Mouse (Mus musculus): ENCODE data around the gene Iqch. TPM values are rescaled to one million over a fixed set of nuclear protein-coding genes. Genes with fewer than 3 reads are reported as not detected.
"Not testable (repeated sequence)": the region's sequence is repeated elsewhere in the genome, so short reads cannot be mapped to it uniquely, and the experiment has no call there.

Gene Iqch
- polyA plus RNA-seq, 2 experiments = 0.05 to 0.11 TPM

DNA sequence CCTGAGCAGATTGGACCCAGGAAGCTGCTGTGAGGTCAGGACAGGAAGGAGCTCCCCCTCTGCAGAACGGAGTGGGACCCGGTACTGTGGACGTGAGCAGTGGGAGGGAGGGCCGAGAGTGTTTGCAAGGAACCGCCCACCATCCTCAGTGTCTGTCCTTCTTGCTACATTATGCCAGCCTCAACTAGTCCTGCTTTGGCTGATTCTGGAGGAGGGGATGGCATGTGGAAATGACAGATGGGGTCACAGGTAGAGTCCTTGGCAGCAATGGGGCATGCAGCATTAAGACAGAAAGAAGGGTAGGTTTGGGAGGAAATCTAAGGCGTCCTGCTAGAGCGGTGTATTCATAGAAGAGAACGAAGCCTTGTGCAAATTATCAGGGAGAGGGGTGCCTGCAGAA, 40.4 kb downstream of the Iqch start:
- Histone ChIP-seq H3K27ac (replicated peaks; ENCODE audit: low read depth, low read length) (no peak overlapping the region), H3K9me3 (ENCODE audit: control insufficient read depth, low read length) (no peaks in the 10 kb centered on the region), H3K27me3 (ENCODE audit: control insufficient read depth, insufficient read depth, low read length) (no peaks in the 10 kb centered on the region), H3K36me3 (ENCODE audit: control insufficient read depth, insufficient read depth, low read length) (no peaks in the 10 kb centered on the region), H3K4me1 (ENCODE audit: control insufficient read depth, insufficient read depth, low read length) (no peaks in the 10 kb centered on the region), H3K4me3 (replicated peaks; ENCODE audit: low read length) (no peak overlapping the region), H3K4me2 (replicated peaks; ENCODE audit: low read depth, low read length, severe bottlenecking) (no peak overlapping the region), H3K9ac (ENCODE audit: low read depth, low read length, severe bottlenecking) (no peak overlapping the region)
- ATAC-seq (ENCODE audit: low FRiP score, low read depth) = no peak
- no peak for TF ChIP-seq POLR2A (IDR thresholded peaks at IDR 0.05; ENCODE audit: borderline replicate concordance, extremely low read depth, insufficient read depth, insufficient read length)
- no peak for DNase-seq (ENCODE audit: low spot score)
- WGBS = 73% methylated on average over 8 of the region's 8 CpGs

DNA sequence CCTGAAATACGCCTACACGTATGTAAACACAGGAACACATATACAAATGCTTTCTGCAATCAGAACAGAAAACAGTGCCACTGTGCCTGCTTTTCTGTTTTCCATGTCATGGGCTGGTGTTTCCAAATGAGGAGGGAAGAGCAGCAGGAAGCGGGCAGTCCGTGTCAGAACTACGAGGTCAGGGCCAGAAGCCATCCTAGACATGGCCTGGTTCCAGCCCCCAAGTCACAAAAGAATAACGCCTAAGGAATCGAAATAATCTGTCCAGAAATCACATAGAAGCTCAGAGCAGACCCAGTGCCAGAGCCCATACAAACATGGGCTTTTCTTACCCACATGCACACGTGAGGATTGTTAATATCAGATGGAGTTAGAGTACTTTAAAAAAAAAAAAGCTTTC, 45.4 kb downstream of the Iqch start:
- WGBS = 81% methylated on average over 8 of the region's 8 CpGs
- no peak for TF ChIP-seq POLR2A (IDR thresholded peaks at IDR 0.05; ENCODE audit: borderline replicate concordance, extremely low read depth, insufficient read depth, insufficient read length)

DNA sequence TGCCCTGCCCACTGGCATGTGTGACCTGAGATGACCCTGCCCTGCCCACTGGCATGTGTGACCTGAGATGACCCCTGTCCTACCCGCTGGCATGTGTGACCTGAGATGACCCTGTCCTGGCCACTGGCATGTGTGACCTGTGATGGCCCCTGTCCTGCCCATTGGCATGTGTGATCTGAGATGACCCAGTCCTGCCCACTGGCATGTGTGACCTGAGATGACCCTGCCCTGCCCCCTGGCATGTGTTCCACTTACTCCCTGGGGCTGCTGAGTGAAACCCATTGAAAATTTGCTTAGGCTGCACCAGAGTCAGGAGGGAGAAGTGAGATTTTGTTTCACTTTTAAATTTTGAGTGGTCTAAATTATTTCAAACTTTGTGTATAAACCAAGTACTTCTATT, 46.0 kb downstream of the Iqch start:
- Histone ChIP-seq H3K27ac (replicated peaks; ENCODE audit: low read depth, low read length) (no peak overlapping the region), H3K9ac (ENCODE audit: low read depth, low read length, severe bottlenecking) (no peak overlapping the region), H3K9me3 (ENCODE audit: control insufficient read depth, low read length) (no peaks in the 10 kb centered on the region), H3K27me3 (ENCODE audit: control insufficient read depth, insufficient read depth, low read length) (no peaks in the 10 kb centered on the region), H3K4me3 (replicated peaks; ENCODE audit: low read length) (no peak overlapping the region), H3K36me3 (ENCODE audit: control insufficient read depth, insufficient read depth, low read length) (no peaks in the 10 kb centered on the region), H3K4me1 (ENCODE audit: control insufficient read depth, insufficient read depth, low read length) (no peaks in the 10 kb centered on the region), H3K4me2 (replicated peaks; ENCODE audit: low read depth, low read length, severe bottlenecking) (no peak overlapping the region)
- 78% methylated on average over 1 of the region's 1 CpGs for WGBS
- TF ChIP-seq POLR2A (IDR thresholded peaks at IDR 0.05; ENCODE audit: borderline replicate concordance, extremely low read depth, insufficient read depth, insufficient read length) = no peak
- ATAC-seq (ENCODE audit: low FRiP score, low read depth) (no peak), DNase-seq (ENCODE audit: low spot score) (no peak)

More for the DNA sequence above, 45.4 kb downstream of the Iqch start:
- Histone ChIP-seq H3K36me3 (ENCODE audit: control insufficient read depth, insufficient read depth, low read length) (no peaks in the 10 kb centered on the region), H3K27me3 (ENCODE audit: control insufficient read depth, insufficient read depth, low read length) (no peaks in the 10 kb centered on the region), H3K9me3 (ENCODE audit: control insufficient read depth, low read length) (no peaks in the 10 kb centered on the region), H3K4me1 (ENCODE audit: control insufficient read depth, insufficient read depth, low read length) (no peaks in the 10 kb centered on the region), H3K4me2 (replicated peaks; ENCODE audit: low read depth, low read length, severe bottlenecking) (no peak overlapping the region), H3K4me3 (replicated peaks; ENCODE audit: low read length) (no peak overlapping the region), H3K9ac (ENCODE audit: low read depth, low read length, severe bottlenecking) (no peak overlapping the region), H3K27ac (replicated peaks; ENCODE audit: low read depth, low read length) (no peak overlapping the region)
- DNase-seq (ENCODE audit: low spot score) (no peak), ATAC-seq (ENCODE audit: low FRiP score, low read depth) (no peak)

DNA sequence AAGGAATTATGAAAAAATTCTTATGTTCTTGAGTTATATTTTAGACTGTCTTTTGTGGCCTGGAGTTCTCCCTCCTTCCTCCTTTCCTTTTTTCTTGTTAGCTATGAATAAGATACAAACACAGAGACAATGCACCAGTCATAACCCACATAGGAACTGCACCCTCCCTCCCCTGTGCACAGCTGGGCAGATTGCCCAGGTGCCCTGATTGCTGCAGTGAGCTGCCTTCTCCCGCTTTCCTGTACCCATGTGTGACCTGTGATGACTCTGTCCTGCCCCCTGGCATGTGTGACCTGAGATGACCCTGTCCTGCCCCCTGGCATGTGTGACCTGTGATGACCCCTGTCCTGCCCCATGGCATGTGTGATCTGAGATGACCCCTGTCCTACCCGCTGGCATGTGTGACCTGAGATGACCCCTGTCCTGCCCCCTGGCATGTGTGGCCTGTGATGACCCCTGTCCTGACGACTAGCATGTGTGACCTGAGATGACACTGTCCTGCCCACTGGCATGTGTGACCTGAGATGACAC, 46.8 kb downstream of the Iqch start:
- no peak overlapping the region for H3K27ac ChIP-seq (replicated peaks; ENCODE audit: low read depth, low read length)

DNA sequence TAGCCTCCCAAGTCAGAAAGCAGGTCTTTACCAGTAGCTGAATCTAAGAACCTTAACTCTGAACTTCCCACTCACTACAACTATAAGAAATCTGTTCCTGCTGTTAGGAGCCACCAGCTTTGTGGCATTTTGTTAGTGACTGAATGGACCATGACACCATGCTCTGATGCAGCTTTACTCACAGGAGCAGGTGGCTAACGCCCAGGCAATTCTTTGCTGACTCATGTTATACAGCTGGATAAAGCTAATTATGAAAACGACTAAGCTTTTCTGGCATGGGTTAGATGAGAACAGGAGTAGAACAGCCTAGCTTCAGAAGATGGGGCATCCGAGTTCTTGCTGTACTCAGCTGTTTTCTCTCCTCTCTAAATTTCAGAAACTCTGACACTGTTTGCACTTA, 48.7 kb downstream of the Iqch start:
- Histone ChIP-seq H3K9me3 (ENCODE audit: control insufficient read depth, low read length) (no peaks in the 10 kb centered on the region), H3K4me2 (replicated peaks; ENCODE audit: low read depth, low read length, severe bottlenecking) (no peak overlapping the region), H3K9ac (ENCODE audit: low read depth, low read length, severe bottlenecking) (no peak overlapping the region), H3K4me1 (ENCODE audit: control insufficient read depth, insufficient read depth, low read length) (no peaks in the 10 kb centered on the region), H3K27ac (replicated peaks; ENCODE audit: low read depth, low read length) (no peak overlapping the region), H3K27me3 (ENCODE audit: control insufficient read depth, insufficient read depth, low read length) (no peaks in the 10 kb centered on the region), H3K36me3 (ENCODE audit: control insufficient read depth, insufficient read depth, low read length) (no peaks in the 10 kb centered on the region), H3K4me3 (replicated peaks; ENCODE audit: low read length) (no peak overlapping the region)
- ATAC-seq (ENCODE audit: low FRiP score, low read depth) (no peak), DNase-seq (ENCODE audit: low spot score) (no peak)
- no peak for TF ChIP-seq POLR2A (IDR thresholded peaks at IDR 0.05; ENCODE audit: borderline replicate concordance, extremely low read depth, insufficient read depth, insufficient read length)
- WGBS = 81% methylated on average over 3 of the region's 3 CpGs

More for the DNA sequence above, 46.8 kb downstream of the Iqch start:
- H3K4me2 ChIP-seq (replicated peaks; ENCODE audit: low read depth, low read length, severe bottlenecking) = no peak overlapping the region
- no peak overlapping the region for H3K4me3 ChIP-seq (replicated peaks; ENCODE audit: low read length)
- H3K9me3 ChIP-seq (ENCODE audit: control insufficient read depth, low read length) = no peaks in the 10 kb centered on the region
- ATAC-seq (ENCODE audit: low FRiP score, low read depth) (no peak), DNase-seq (ENCODE audit: low spot score) (no peak)
- no peaks in the 10 kb centered on the region for H3K27me3 ChIP-seq (ENCODE audit: control insufficient read depth, insufficient read depth, low read length)
- WGBS = 51% methylated on average over 3 of the region's 3 CpGs
- no peak overlapping the region for H3K9ac ChIP-seq (ENCODE audit: low read depth, low read length, severe bottlenecking)
- no peaks in the 10 kb centered on the region for H3K4me1 ChIP-seq (ENCODE audit: control insufficient read depth, insufficient read depth, low read length)
- no peaks in the 10 kb centered on the region for H3K36me3 ChIP-seq (ENCODE audit: control insufficient read depth, insufficient read depth, low read length)
- TF ChIP-seq POLR2A (IDR thresholded peaks at IDR 0.05; ENCODE audit: borderline replicate concordance, extremely low read depth, insufficient read depth, insufficient read length) = no peak

DNA sequence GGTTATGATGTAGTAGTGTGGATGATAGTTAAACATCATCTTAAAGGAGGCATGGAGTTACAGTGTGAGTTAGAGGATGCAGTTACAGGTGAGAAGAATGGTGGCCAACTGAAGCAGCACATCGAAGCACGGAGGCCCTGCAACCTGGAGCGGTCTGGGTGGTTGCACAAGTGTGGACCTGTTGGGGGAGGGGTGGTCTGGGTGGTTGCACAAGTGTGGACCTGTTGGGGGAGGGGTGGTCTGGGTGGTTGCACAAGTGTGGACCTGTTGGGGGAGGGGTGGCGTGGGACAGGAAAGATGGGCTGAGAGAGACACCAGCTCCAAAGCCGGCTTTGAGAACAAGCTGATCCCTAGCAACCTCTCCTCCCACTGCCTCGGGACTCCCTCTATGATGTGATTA, 51.6 kb downstream of the Iqch start:
- ATAC-seq (ENCODE audit: low FRiP score, low read depth); H3K27ac ChIP-seq (replicated peaks; ENCODE audit: low read depth, low read length); H3K4me3 ChIP-seq (replicated peaks; ENCODE audit: low read length); H3K9me3 ChIP-seq (ENCODE audit: control insufficient read depth, low read length); H3K4me1 ChIP-seq (ENCODE audit: control insufficient read depth, insufficient read depth, low read length); DNase-seq (ENCODE audit: low spot score); H3K36me3 ChIP-seq (ENCODE audit: control insufficient read depth, insufficient read depth, low read length); H3K4me2 ChIP-seq (replicated peaks; ENCODE audit: low read depth, low read length, severe bottlenecking); H3K27me3 ChIP-seq (ENCODE audit: control insufficient read depth, insufficient read depth, low read length); H3K9ac ChIP-seq (ENCODE audit: low read depth, low read length, severe bottlenecking): not testable (repeated sequence)
- 78% methylated on average over 6 of the region's 6 CpGs for WGBS
